11 mouse cellular contexts compared by ENCODE assay signal in genomic region chr15:78510121-78510576, GRCm38 (mm10). TPM values are rescaled to one million over a fixed set of nuclear protein-coding genes. Genes with fewer than 3 reads are reported as not detected.
A peak's percentile ranks its signal among the peaks of the same experiment; 100 is the strongest.
DNase-seq lines count a peak whose midpoint lies in the region; ATAC-seq lines count a peak whose summit lies in the region.
"Had no signal": no experiment of that assay in that cellular context is flagged by ENCODE, and none has a peak within 500 bp of the region (broad histone marks: within the 10 kb centered on the region; RNA-seq: fewer than 3 reads in every experiment).

No protein-coding gene starts in this region.

- H3K4me2 ChIP-seq in forebrain, embryonic 11.5 days (ENCODE audit: low read depth, low read length, severe bottlenecking), result no peak overlapping the region
- H3K4me2 ChIP-seq in forebrain, embryonic 13.5 days, result no peak overlapping the region
- H3K4me2 ChIP-seq in lung, embryonic 16.5 days (ENCODE audit: low read depth, low read length), result no peak overlapping the region
- H3K4me2 ChIP-seq in limb, embryonic 13.5 days (replicated peaks), result no peak overlapping the region
- H3K4me2 ChIP-seq in neural tube, embryonic 15.5 days, result peak overlapping the region; percentile 16; the same call in 1 of the 2 replicates
- H3K4me2 ChIP-seq in kidney, embryonic 14.5 days (replicated peaks; ENCODE audit: low read depth, low read length), result no peak overlapping the region

- H3K36me3 ChIP-seq in forebrain, embryonic 11.5 days (ENCODE audit: control insufficient read depth, insufficient read depth, low read length), result no peaks in the 10 kb centered on the region
- no peaks in the 10 kb centered on the region for H3K36me3 ChIP-seq in forebrain, embryonic 13.5 days (ENCODE audit: poor library complexity, severe bottlenecking)
- H3K36me3 ChIP-seq in lung, embryonic 16.5 days (ENCODE audit: control insufficient read depth, insufficient read depth, low read length), result no peaks in the 10 kb centered on the region
- H3K36me3 ChIP-seq in limb, embryonic 13.5 days, result no peaks in the 10 kb centered on the region
- H3K36me3 ChIP-seq in neural tube, embryonic 15.5 days, result no peaks in the 10 kb centered on the region
- H3K36me3 ChIP-seq in kidney, embryonic 14.5 days (ENCODE audit: control insufficient read depth, insufficient read depth, low read length), result no peaks in the 10 kb centered on the region

- H3K4me1 ChIP-seq in forebrain, embryonic 11.5 days (replicated peaks; ENCODE audit: control insufficient read depth, insufficient read depth, low read length), result peaks cover 4% of the 10 kb centered on the region; the same call in 1 of the 2 replicates
- H3K4me1 ChIP-seq in forebrain, embryonic 13.5 days, result peaks cover 15% of the 10 kb centered on the region
- peaks cover 9% of the 10 kb centered on the region; the same call in 1 of the 2 replicates for H3K4me1 ChIP-seq in lung, embryonic 16.5 days (replicated peaks; ENCODE audit: control insufficient read depth, insufficient read depth, low read length)
- H3K4me1 ChIP-seq in limb, embryonic 13.5 days, result peaks cover 15% of the 10 kb centered on the region
- peaks cover 11% of the 10 kb centered on the region for H3K4me1 ChIP-seq in neural tube, embryonic 15.5 days
- peaks cover 14% of the 10 kb centered on the region; the same call in 1 of the 2 replicates for H3K4me1 ChIP-seq in kidney, embryonic 14.5 days (ENCODE audit: control insufficient read depth, insufficient read depth, low read length)

- no peak for DNase-seq in forebrain, embryonic 11.5 days (ENCODE audit: low spot score)
- no peak for DNase-seq in lung, adult 18-20 months
- no peak for DNase-seq in ovary, postnatal 10 days (ENCODE audit: low spot score)
- DNase-seq: adrenal gland, postnatal 14 days; kidney, postnatal 36 days; lung, postnatal 36 days had no signal

- WGBS in forebrain, embryonic 11.5 days, result 69% methylated on average over 8 of the region's 8 CpGs
- WGBS in forebrain, embryonic 13.5 days, result 72% methylated on average over 8 of the region's 8 CpGs
- 54% methylated on average over 8 of the region's 8 CpGs for WGBS in lung, embryonic 16.5 days
- WGBS in limb, embryonic 13.5 days, result 52% methylated on average over 8 of the region's 8 CpGs
- WGBS in neural tube, embryonic 15.5 days, result 48% methylated on average over 8 of the region's 8 CpGs
- 65% methylated on average over 8 of the region's 8 CpGs for WGBS in kidney, embryonic 14.5 days

- peak overlapping the region; percentile 35; the same call in 1 of the 2 replicates for H3K9ac ChIP-seq in forebrain, embryonic 11.5 days (ENCODE audit: low read length)
- no peak overlapping the region for H3K9ac ChIP-seq in forebrain, embryonic 13.5 days
- H3K9ac ChIP-seq in lung, embryonic 16.5 days (ENCODE audit: low read length), result no peak overlapping the region
- H3K9ac ChIP-seq in limb, embryonic 13.5 days, result peak overlapping the region; percentile 48; the same call in 1 of the 2 replicates
- no peak overlapping the region for H3K9ac ChIP-seq in neural tube, embryonic 15.5 days (replicated peaks)
- H3K9ac ChIP-seq in kidney, embryonic 14.5 days (ENCODE audit: low read depth, low read length), result no peak overlapping the region

- H3K27ac ChIP-seq in forebrain, embryonic 11.5 days (ENCODE audit: low read depth, low read length), result no peak overlapping the region
- no peak overlapping the region for H3K27ac ChIP-seq in forebrain, embryonic 13.5 days
- H3K27ac ChIP-seq in lung, embryonic 16.5 days (ENCODE audit: low read length), result no peak overlapping the region; the same call in 1 of the 2 replicates
- H3K27ac ChIP-seq in limb, embryonic 13.5 days, result no peak overlapping the region; the same call in 1 of the 2 replicates
- H3K27ac ChIP-seq in neural tube, embryonic 15.5 days (replicated peaks), result no peak overlapping the region
- H3K27ac ChIP-seq in kidney, embryonic 14.5 days (ENCODE audit: low read depth, low read length), result no peak overlapping the region

- no peak for ATAC-seq in forebrain, embryonic 11.5 days (replicated peaks; ENCODE audit: low FRiP score)
- no peak for ATAC-seq in forebrain, embryonic 13.5 days
- 0 out of 2 replicates have a peak, but pooled peaks have one; percentile 21 for ATAC-seq in lung, embryonic 16.5 days (ENCODE audit: low read depth)
- ATAC-seq in limb, embryonic 13.5 days (ENCODE audit: low FRiP score, low read depth), result no peak
- no peak for ATAC-seq in neural tube, embryonic 15.5 days (ENCODE audit: low FRiP score)
- no peak; the same call in 1 of the 2 replicates for ATAC-seq in kidney, embryonic 14.5 days (ENCODE audit: low FRiP score, low TSS enrichment)

- no peaks in the 10 kb centered on the region for H3K9me3 ChIP-seq in forebrain, embryonic 11.5 days (ENCODE audit: control insufficient read depth, low read length)
- H3K9me3 ChIP-seq in forebrain, embryonic 13.5 days (replicated peaks), result no peaks in the 10 kb centered on the region
- H3K9me3 ChIP-seq in lung, embryonic 16.5 days (ENCODE audit: control insufficient read depth, low read length), result no peaks in the 10 kb centered on the region
- H3K9me3 ChIP-seq in limb, embryonic 13.5 days, result no peaks in the 10 kb centered on the region
- no peaks in the 10 kb centered on the region for H3K9me3 ChIP-seq in neural tube, embryonic 15.5 days (replicated peaks)
- peaks cover under 1% of the 10 kb centered on the region; the same call in 1 of the 2 replicates for H3K9me3 ChIP-seq in kidney, embryonic 14.5 days (ENCODE audit: control insufficient read depth, low read length)

- H3K4me3 ChIP-seq in forebrain, embryonic 11.5 days (ENCODE audit: low read depth, low read length), result no peak overlapping the region
- no peak overlapping the region for H3K4me3 ChIP-seq in forebrain, embryonic 13.5 days
- no peak overlapping the region for H3K4me3 ChIP-seq in lung, embryonic 16.5 days (ENCODE audit: low read length)
- no peak overlapping the region for H3K4me3 ChIP-seq in limb, embryonic 13.5 days
- H3K4me3 ChIP-seq in neural tube, embryonic 15.5 days (replicated peaks), result no peak overlapping the region
- H3K4me3 ChIP-seq in kidney, embryonic 14.5 days (ENCODE audit: low read length), result no peak overlapping the region

- no peaks in the 10 kb centered on the region for H3K27me3 ChIP-seq in forebrain, embryonic 11.5 days (ENCODE audit: control insufficient read depth, insufficient read depth, low read length)
- H3K27me3 ChIP-seq in forebrain, embryonic 13.5 days, result no peaks in the 10 kb centered on the region
- no peaks in the 10 kb centered on the region for H3K27me3 ChIP-seq in lung, embryonic 16.5 days (ENCODE audit: control insufficient read depth, insufficient read depth, low read depth, low read length)
- H3K27me3 ChIP-seq in limb, embryonic 13.5 days, result no peaks in the 10 kb centered on the region
- no peaks in the 10 kb centered on the region for H3K27me3 ChIP-seq in neural tube, embryonic 15.5 days (replicated peaks)
- no peaks in the 10 kb centered on the region for H3K27me3 ChIP-seq in kidney, embryonic 14.5 days (ENCODE audit: control insufficient read depth, insufficient read depth, low read length)

RNA-seq across cellular contexts. Expression of gene Il2rb, which starts 15.1 kb away (rescaled TPM):
- 0.07 TPM in 1 of 2 replicates, not detected in the other for polyA plus RNA-seq in forebrain, embryonic 11.5 days (2014; fragmentation: Nextera tagmentation; extraction: Ambion mirVana)
- not detected in 2 replicates for polyA plus RNA-seq in forebrain, embryonic 13.5 days (2015; fragmentation: Nextera tagmentation; extraction: Ambion mirVana)
- polyA plus RNA-seq in lung, embryonic 16.5 days (2015; fragmentation: Nextera tagmentation; extraction: Ambion mirVana), result 0.39 and 1.2 TPM in 2 replicates
- polyA plus RNA-seq in limb, embryonic 13.5 days (2015; fragmentation: Nextera tagmentation; extraction: Ambion mirVana), result 0.22 and 0.24 TPM in 2 replicates
- polyA plus RNA-seq in neural tube, embryonic 15.5 days (2015; fragmentation: Nextera tagmentation; extraction: Ambion mirVana), result 0.12 and 2.8 TPM in 2 replicates
- 0.07 and 0.60 TPM in 2 replicates for polyA plus RNA-seq in kidney, embryonic 14.5 days (2014; fragmentation: Nextera tagmentation; extraction: Ambion mirVana)

RNA-seq across cellular contexts. Expression of gene C1qtnf6, which starts 21.1 kb away (rescaled TPM):
- polyA plus RNA-seq in forebrain, embryonic 11.5 days (2014; fragmentation: Nextera tagmentation; extraction: Ambion mirVana), result 10.0 and 12.1 TPM in 2 replicates
- 4.1 and 5.8 TPM in 2 replicates for polyA plus RNA-seq in forebrain, embryonic 13.5 days (2015; fragmentation: Nextera tagmentation; extraction: Ambion mirVana)
- polyA plus RNA-seq in lung, embryonic 16.5 days (2015; fragmentation: Nextera tagmentation; extraction: Ambion mirVana), result 38.1 and 39.5 TPM in 2 replicates
- 32.2 and 34.6 TPM in 2 replicates for polyA plus RNA-seq in limb, embryonic 13.5 days (2015; fragmentation: Nextera tagmentation; extraction: Ambion mirVana)
- polyA plus RNA-seq in neural tube, embryonic 15.5 days (2015; fragmentation: Nextera tagmentation; extraction: Ambion mirVana), result 7.7 and 12.9 TPM in 2 replicates
- 26.0 and 31.9 TPM in 2 replicates for polyA plus RNA-seq in kidney, embryonic 14.5 days (2014; fragmentation: Nextera tagmentation; extraction: Ambion mirVana)

RNA-seq across cellular contexts. Expression of gene Sstr3, which starts 34.3 kb away (rescaled TPM):
- 0.09 TPM in 1 of 2 replicates, not detected in the other for polyA plus RNA-seq in forebrain, embryonic 11.5 days (2014; fragmentation: Nextera tagmentation; extraction: Ambion mirVana)
- polyA plus RNA-seq in forebrain, embryonic 13.5 days (2015; fragmentation: Nextera tagmentation; extraction: Ambion mirVana), result 0.96 and 1.4 TPM in 2 replicates
- 0.05 TPM in 1 of 2 replicates, not detected in the other for polyA plus RNA-seq in lung, embryonic 16.5 days (2015; fragmentation: Nextera tagmentation; extraction: Ambion mirVana)
- polyA plus RNA-seq in limb, embryonic 13.5 days (2015; fragmentation: Nextera tagmentation; extraction: Ambion mirVana), result not detected in 2 replicates
- 0.50 and 0.57 TPM in 2 replicates for polyA plus RNA-seq in neural tube, embryonic 15.5 days (2015; fragmentation: Nextera tagmentation; extraction: Ambion mirVana)
- 0.21 and 0.23 TPM in 2 replicates for polyA plus RNA-seq in kidney, embryonic 14.5 days (2014; fragmentation: Nextera tagmentation; extraction: Ambion mirVana)

RNA-seq across cellular contexts. Expression of gene Tmprss6, which starts 41.7 kb away (rescaled TPM):
- 0.31 and 0.79 TPM in 2 replicates for polyA plus RNA-seq in forebrain, embryonic 11.5 days (2014; fragmentation: Nextera tagmentation; extraction: Ambion mirVana)
- 0.49 TPM in 1 of 2 replicates, not detected in the other for polyA plus RNA-seq in forebrain, embryonic 13.5 days (2015; fragmentation: Nextera tagmentation; extraction: Ambion mirVana)
- 0.14 and 0.74 TPM in 2 replicates for polyA plus RNA-seq in lung, embryonic 16.5 days (2015; fragmentation: Nextera tagmentation; extraction: Ambion mirVana)
- polyA plus RNA-seq in limb, embryonic 13.5 days (2015; fragmentation: Nextera tagmentation; extraction: Ambion mirVana), result 0.13 and 0.81 TPM in 2 replicates
- polyA plus RNA-seq in neural tube, embryonic 15.5 days (2015; fragmentation: Nextera tagmentation; extraction: Ambion mirVana), result 0.05 and 0.69 TPM in 2 replicates
- 0.34 and 0.49 TPM in 2 replicates for polyA plus RNA-seq in kidney, embryonic 14.5 days (2014; fragmentation: Nextera tagmentation; extraction: Ambion mirVana)

Comparison
In these comparisons a context has a peak if more than half of its experiments do, and no peak if none do; other contexts are left out.
1. H3K9ac ChIP-seq: peak in forebrain, embryonic 11.5 days (single experiment) and limb, embryonic 13.5 days (single experiment); none in forebrain, embryonic 13.5 days (single experiment), lung, embryonic 16.5 days (single experiment), neural tube, embryonic 15.5 days (single experiment) and kidney, embryonic 14.5 days (single experiment).